Mouse (Mus musculus): Measurements from ENCODE around the gene Pilrb2. TPM values are rescaled to one million over a fixed set of nuclear protein-coding genes. Genes with fewer than 3 reads are reported as not detected.

Gene Pilrb2
- polyA plus RNA-seq (2012; rRNA removed; ENCODE audit: low replicate concordance): 5.4 and 12.5 TPM in 2 replicates

DNA sequence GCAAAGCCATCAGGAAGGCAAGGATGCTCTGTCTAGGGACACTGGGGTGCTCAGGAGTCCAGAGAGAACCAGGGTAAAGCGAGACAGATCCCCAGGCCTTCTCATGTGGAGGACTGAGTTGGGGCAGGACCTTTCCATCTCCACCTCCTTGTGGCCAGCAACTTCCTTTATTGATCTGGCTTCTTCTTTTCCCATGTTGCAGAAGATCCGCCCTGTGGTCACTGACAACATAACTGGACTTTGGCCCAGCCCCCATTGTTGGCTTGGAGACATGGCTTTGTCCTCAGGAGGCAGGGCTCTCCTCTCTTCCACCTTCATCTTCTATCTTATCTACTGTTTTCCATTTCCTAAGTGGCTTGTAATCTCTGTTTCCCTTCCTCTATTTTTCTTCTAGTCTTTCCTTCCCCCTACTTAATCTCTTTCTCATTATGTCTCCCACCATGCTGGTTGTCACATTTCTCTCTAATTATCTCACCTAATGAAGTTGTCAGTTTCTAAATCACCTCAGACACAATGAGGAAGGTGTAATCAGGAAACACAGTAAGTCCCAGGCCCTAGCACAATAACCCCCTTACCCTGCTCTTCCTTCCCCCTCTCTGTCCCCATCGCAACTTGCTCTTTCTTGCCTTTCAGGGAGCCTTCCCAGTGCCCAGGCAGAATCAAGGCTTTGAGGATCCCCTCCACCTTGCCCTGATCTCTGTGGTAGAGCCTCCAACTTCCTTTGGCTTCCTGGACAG, at the start of gene Pilrb2:
Pilrb2 (minus strand) TSS at position 172 of the 737 bp plus-strand sequence.

DNA sequence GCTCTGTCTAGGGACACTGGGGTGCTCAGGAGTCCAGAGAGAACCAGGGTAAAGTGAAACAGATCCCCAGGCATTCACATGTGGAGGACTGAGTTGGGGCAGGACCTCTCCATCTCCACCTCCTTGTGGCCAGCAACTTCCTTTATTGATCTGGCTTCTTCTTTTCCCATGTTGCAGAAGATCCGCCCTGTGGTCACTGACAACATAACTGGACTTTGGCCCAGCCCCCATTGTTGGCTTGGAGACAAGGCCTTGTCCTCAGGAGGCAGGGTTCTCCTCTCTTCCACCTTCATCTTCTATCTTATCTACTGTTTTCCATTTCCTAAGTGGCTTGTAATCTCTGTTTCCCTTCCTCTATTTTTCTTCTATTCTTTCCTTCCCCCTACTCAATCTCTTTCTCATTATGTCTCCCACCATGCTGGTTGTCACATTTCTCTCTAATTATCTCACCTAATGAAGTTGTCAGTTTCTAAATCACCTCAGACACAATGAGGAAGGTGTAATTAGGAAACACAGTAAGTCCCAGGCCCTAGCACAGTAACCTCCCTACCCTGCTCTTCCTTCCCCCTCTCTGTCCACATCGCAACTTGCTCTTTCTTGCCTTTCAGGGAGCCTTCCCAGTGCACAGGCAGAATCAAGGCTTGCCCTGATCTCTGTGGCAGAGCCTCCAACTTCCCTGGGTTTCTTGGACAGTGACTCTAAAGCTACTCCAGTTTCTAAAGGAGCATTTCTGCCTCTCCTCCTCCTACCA, 13.5 kb downstream of the Pilrb2 start, which contains the start of gene Pilrb1:
Pilrb1 (minus strand) TSS at position 147 of the 751 bp plus-strand sequence.

DNA sequence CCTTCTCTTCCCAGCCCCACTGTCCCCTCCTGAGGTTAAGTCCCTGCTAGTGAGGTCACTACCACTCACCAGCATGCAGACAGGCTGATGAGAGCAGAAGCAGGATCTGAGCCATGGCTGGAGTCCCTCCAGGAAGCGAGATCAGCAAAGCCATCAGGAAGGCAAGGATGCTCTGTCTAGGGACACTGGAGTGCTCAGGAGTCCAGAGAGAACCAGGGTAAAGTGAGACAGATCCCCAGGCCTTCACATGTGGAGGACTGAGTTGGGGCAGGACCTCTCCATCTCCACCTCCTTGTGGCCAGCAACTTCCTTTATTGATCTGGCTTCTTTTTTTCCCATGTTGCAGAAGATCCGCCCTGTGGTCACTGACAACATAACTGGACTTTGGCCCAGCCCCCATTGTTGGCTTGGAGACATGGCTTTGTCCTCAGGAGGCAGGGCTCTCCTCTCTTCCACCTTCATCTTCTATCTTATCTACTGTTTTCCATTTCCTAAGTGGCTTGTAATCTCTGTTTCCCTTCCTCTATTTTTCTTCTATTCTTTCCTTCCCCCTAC, 35.6 kb downstream of the Pilrb2 start, which contains the start of gene Pilra:
Pilra (minus strand) TSS at position 316 of the 555 bp plus-strand sequence.

Other genes with a start within 250 kb of the Pilrb2 start
- gene Fbxo24, start 242.8 kb downstream of the Pilrb2 start, polyA plus RNA-seq (2012; rRNA removed; ENCODE audit: low replicate concordance): 0.53 and 0.63 TPM in 2 replicates
- 119 and 157 TPM in 2 replicates for gene Lrch4, start 242.7 kb downstream of the Pilrb2 start, polyA plus RNA-seq (2012; rRNA removed; ENCODE audit: low replicate concordance)
- gene Gm20605, start 242.6 kb downstream of the Pilrb2 start, polyA plus RNA-seq (2012; rRNA removed; ENCODE audit: low replicate concordance): 20.1 and 68.7 TPM in 2 replicates
- 193 and 262 TPM in 2 replicates for gene Sap25, start 230.5 kb downstream of the Pilrb2 start, polyA plus RNA-seq (2012; rRNA removed; ENCODE audit: low replicate concordance)
- 34.2 and 68.9 TPM in 2 replicates for gene Irs3, start 226.1 kb downstream of the Pilrb2 start, polyA plus RNA-seq (2012; rRNA removed; ENCODE audit: low replicate concordance)
- gene Agfg2, start 187.1 kb downstream of the Pilrb2 start, polyA plus RNA-seq (2012; rRNA removed; ENCODE audit: low replicate concordance): 28.7 and 51.6 TPM in 2 replicates
- 2.0 and 4.7 TPM in 2 replicates for gene Nyap1, start 130.2 kb downstream of the Pilrb2 start, polyA plus RNA-seq (2012; rRNA removed; ENCODE audit: low replicate concordance)
- gene Tsc22d4, start 126.1 kb downstream of the Pilrb2 start, polyA plus RNA-seq (2012; rRNA removed; ENCODE audit: low replicate concordance): 106 and 238 TPM in 2 replicates
- 26.9 and 69.4 TPM in 2 replicates for gene Ppp1r35, start 93.0 kb downstream of the Pilrb2 start, polyA plus RNA-seq (2012; rRNA removed; ENCODE audit: low replicate concordance)
- gene Mepce, start 84.2 kb downstream of the Pilrb2 start, polyA plus RNA-seq (2012; rRNA removed; ENCODE audit: low replicate concordance): 33.1 and 36.6 TPM in 2 replicates
- gene Zcwpw1, start 84.0 kb downstream of the Pilrb2 start, polyA plus RNA-seq (2012; rRNA removed; ENCODE audit: low replicate concordance): 1.1 and 2.3 TPM in 2 replicates
- gene Pilra, start 35.5 kb downstream of the Pilrb2 start, polyA plus RNA-seq (2012; rRNA removed; ENCODE audit: low replicate concordance): 3.9 and 13.9 TPM in 2 replicates
- gene Pilrb1, start 13.7 kb downstream of the Pilrb2 start, polyA plus RNA-seq (2012; rRNA removed; ENCODE audit: low replicate concordance): 3.8 and 10.5 TPM in 2 replicates
- gene Cyp3a13, start 49.8 kb upstream of the Pilrb2 start, polyA plus RNA-seq (2012; rRNA removed; ENCODE audit: low replicate concordance): 0.05 and 0.10 TPM in 2 replicates
- 0.19 and 1.3 TPM in 2 replicates for gene Gjc3, start 91.3 kb upstream of the Pilrb2 start, polyA plus RNA-seq (2012; rRNA removed; ENCODE audit: low replicate concordance)
- gene Azgp1, start 109.7 kb upstream of the Pilrb2 start, polyA plus RNA-seq (2012; rRNA removed; ENCODE audit: low replicate concordance): 0.32 and 2.1 TPM in 2 replicates
- gene Smok3a, start 149.4 kb upstream of the Pilrb2 start, polyA plus RNA-seq (2012; rRNA removed; ENCODE audit: low replicate concordance): not detected in 2 replicates
- not detected in 2 replicates for gene Smok3b, start 149.6 kb upstream of the Pilrb2 start, polyA plus RNA-seq (2012; rRNA removed; ENCODE audit: low replicate concordance)
- gene Smok3c, start 181.4 kb upstream of the Pilrb2 start, polyA plus RNA-seq (2012; rRNA removed; ENCODE audit: low replicate concordance): not detected in 2 replicates
- gene Zkscan1, start 213.3 kb upstream of the Pilrb2 start, polyA plus RNA-seq (2012; rRNA removed; ENCODE audit: low replicate concordance): 2.6 and 6.0 TPM in 2 replicates
- gene Zscan21, start 245.1 kb upstream of the Pilrb2 start, polyA plus RNA-seq (2012; rRNA removed; ENCODE audit: low replicate concordance): 4.6 and 8.1 TPM in 2 replicates